Mouse (Mus musculus) liver, embryonic 16.5 days (tissue): Measurements from ENCODE around the gene Tmed1. TPM values are rescaled to one million over a fixed set of nuclear protein-coding genes. Genes with fewer than 3 reads are reported as not detected.
"Not testable (repeated sequence)": the region's sequence is repeated elsewhere in the genome, so short reads cannot be mapped to it uniquely, and the experiment has no call there.

Experiments used
- ATAC-seq: fragments of 200-750 bp; cut with Nextera tagmentation; 2 replicates; pipeline ENCODE4 v1.8.0; 2017; ENCODE audit warnings: low read depth, mild to moderate bottlenecking, moderate number of reproducible peaks, moderate library complexity
- H3K27ac ChIP-seq: fragments of 300-500 bp; sonication (generic); 2 replicates; pipeline ENCODE4 v1.5.1; 2014; ENCODE audit warnings: mild to moderate bottlenecking, low read length
- H3K27me3 ChIP-seq: fragments of 300-500 bp; sonication (generic); 2 replicates; pipeline ENCODE4 v1.6.1; 2014; ENCODE audit warnings: low read depth, low read length, mixed read lengths; ENCODE audit not compliant: control insufficient read depth, insufficient read depth
- H3K36me3 ChIP-seq: fragments of 300-500 bp; sonication (generic); 2 replicates; pipeline ENCODE4 v1.6.1; 2014; ENCODE audit warnings: mild to moderate bottlenecking; ENCODE audit not compliant: control insufficient read depth, insufficient read depth
- H3K4me1 ChIP-seq: fragments of 300-500 bp; sonication (generic); 2 replicates; pipeline ENCODE4 v1.6.1; 2014; ENCODE audit warnings: low read depth, low read length, mixed read lengths; ENCODE audit not compliant: control insufficient read depth
- H3K4me2 ChIP-seq: fragments of 300-500 bp; sonication (generic); 2 replicates; pipeline ENCODE4 v1.6.1; 2014; ENCODE audit warnings: low read depth, low read length, mixed read lengths
- H3K4me3 ChIP-seq: fragments of 300-500 bp; sonication (generic); 2 replicates; pipeline ENCODE4 v1.5.1; 2014; ENCODE audit warnings: low read depth, mild to moderate bottlenecking, low read length
- H3K9ac ChIP-seq: fragments of 300-500 bp; sonication (generic); 2 replicates; pipeline ENCODE4 v1.6.1; 2014; ENCODE audit warnings: low read depth, low read length
- H3K9me3 ChIP-seq: fragments of 300-500 bp; sonication (generic); replicated peaks from 2 replicates; pipeline ENCODE4 v1.6.1; 2016; ENCODE audit warnings: low read length; ENCODE audit not compliant: control insufficient read depth
- WGBS: fragments of 180-500 bp; shearing (Covaris S2); extraction: QIAGEN DNeasy Blood & Tissue Kit; methylation state at CpG from one replicate; pipeline ENCODE4 v1.1.7; 2014; ENCODE audit not compliant: insufficient replicate concordance; 5-methylcytosine and 5-hydroxymethylcytosine counted together
- polyA plus RNA-seq: library from polyadenylated mRNA; unstranded; fragments of >200 nt; fragmentation: Nextera tagmentation; extraction: Ambion mirVana; gene quantifications from 2 replicates; pipeline ENCODE4 v1.2.1, GENCODE M21; 2015

The Tmed1 gene
- polyA plus RNA-seq, 1 experiment from 2014 or later: 27.3 TPM

DNA sequence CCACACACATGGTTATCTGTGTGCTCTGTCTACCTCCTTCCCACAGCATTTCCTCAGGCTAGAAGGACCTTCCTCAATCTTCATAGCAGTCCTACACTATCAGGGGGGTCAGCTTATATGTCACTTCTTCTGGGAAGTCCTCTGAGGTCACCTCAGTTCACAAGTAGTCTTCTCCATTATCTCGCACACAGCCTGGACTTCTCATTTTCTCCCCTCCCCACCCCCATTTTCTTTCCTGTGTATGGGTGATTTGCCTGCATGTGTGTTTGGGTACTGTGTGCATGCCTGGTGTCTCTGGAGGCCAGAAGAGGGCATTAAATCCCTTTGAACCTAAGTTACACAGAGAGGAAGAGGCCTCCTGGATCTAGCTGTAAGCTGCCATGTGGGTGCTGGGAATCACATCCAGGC is 17.9 kb upstream of the Tmed1 start:
- H3K27ac ChIP-seq: no peak overlapping the region

DNA sequence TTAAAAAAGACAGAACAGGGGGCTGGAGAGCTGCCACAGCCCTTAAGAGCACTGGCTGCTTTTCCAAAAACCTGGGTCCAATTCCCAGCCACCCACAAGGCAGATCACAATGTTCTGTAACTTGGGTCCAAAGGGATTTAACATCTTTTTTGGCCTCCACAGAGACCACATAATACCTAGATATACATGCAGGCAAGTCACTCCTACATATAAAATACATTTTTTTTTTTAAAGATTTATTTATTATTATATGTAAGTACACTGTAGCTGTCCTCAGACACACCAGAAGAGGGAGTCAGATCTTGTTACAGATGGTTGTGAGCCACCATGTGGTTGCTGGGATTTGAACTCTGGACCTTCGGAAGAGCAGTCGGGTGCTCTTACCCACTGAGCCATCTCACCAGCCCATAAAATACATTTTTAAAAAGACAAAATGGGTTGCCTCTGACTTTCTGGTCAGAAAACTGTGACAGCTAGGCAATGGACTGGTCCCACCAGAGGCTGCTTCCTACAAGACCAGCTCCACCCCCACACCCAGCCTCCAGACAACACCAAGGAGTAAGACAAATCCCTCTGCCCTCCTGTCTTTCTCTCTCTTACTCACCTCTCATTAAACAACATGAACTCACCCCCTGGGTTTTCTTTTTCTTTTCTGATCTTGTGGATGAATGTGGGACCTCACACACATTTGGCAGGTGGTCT is 17.2 kb upstream of the Tmed1 start:
- no peak for ATAC-seq
- 84% methylated on average over 2 of the region's 2 CpGs for WGBS
- Histone ChIP-seq H3K36me3 (no peaks in the 10 kb centered on the region), H3K4me3 (0 out of 2 replicates have a peak overlapping the region, but pooled peaks have one; percentile 5), H3K9me3 (no peaks in the 10 kb centered on the region), H3K27ac (0 out of 2 replicates have a peak overlapping the region, but pooled peaks have one; percentile 16), H3K9ac (no peak overlapping the region), H3K4me2 (no peak overlapping the region; the same call in 1 of the 2 replicates), H3K27me3 (no peaks in the 10 kb centered on the region), H3K4me1 (no peaks in the 10 kb centered on the region)

More for the DNA sequence above, 17.9 kb upstream of the Tmed1 start:
- no peaks in the 10 kb centered on the region for H3K36me3 ChIP-seq
- H3K4me1 ChIP-seq: no peaks in the 10 kb centered on the region
- H3K9ac ChIP-seq: no peak overlapping the region
- no peaks in the 10 kb centered on the region for H3K9me3 ChIP-seq
- peak; percentile 58; the same call in 1 of the 2 replicates for ATAC-seq
- 19% methylated on average over 1 of the region's 1 CpGs for WGBS
- H3K4me3 ChIP-seq: no peak overlapping the region
- H3K27me3 ChIP-seq: no peaks in the 10 kb centered on the region
- no peak overlapping the region for H3K4me2 ChIP-seq

GRCm38 (mm10) chr9:21526634-21526944 is 16.5 kb upstream of the Tmed1 start:
- ATAC-seq: no peak
- H3K4me2 ChIP-seq: no peak overlapping the region
- peak overlapping the region; percentile 45 for H3K27ac ChIP-seq
- no peaks in the 10 kb centered on the region for H3K4me1 ChIP-seq
- no peaks in the 10 kb centered on the region for H3K36me3 ChIP-seq
- WGBS: 33% methylated on average over 3 of the region's 3 CpGs
- H3K9ac ChIP-seq: no peak overlapping the region
- peak overlapping the region; percentile 39 for H3K4me3 ChIP-seq
- H3K9me3 ChIP-seq: no peaks in the 10 kb centered on the region
- H3K27me3 ChIP-seq: no peaks in the 10 kb centered on the region

GRCm38 (mm10) chr9:21525937-21526633 is 16.0 kb upstream of the Tmed1 start, which contains the start of gene AB124611:
TSS of gene AB124611 (plus strand) at chr9:21526176.
- Histone ChIP-seq H3K4me1 (no peaks in the 10 kb centered on the region), H3K4me2 (0 out of 2 replicates have a peak within 1 kb of the TSS, but pooled peaks have one; percentile 21), H3K27me3 (no peaks in the 10 kb centered on the region), H3K27ac (peak within 1 kb of the TSS; percentile 45), H3K4me3 (peak within 1 kb of the TSS; percentile 39), H3K36me3 (no peaks in the 10 kb centered on the region), H3K9ac (peak within 1 kb of the TSS; percentile 40; the same call in 1 of the 2 replicates), H3K9me3 (no peaks in the 10 kb centered on the region)
- WGBS: 26% methylated on average over 14 of the region's 14 CpGs
- 0 out of 2 replicates have a peak, but pooled peaks have one; percentile 3 for ATAC-seq

DNA sequence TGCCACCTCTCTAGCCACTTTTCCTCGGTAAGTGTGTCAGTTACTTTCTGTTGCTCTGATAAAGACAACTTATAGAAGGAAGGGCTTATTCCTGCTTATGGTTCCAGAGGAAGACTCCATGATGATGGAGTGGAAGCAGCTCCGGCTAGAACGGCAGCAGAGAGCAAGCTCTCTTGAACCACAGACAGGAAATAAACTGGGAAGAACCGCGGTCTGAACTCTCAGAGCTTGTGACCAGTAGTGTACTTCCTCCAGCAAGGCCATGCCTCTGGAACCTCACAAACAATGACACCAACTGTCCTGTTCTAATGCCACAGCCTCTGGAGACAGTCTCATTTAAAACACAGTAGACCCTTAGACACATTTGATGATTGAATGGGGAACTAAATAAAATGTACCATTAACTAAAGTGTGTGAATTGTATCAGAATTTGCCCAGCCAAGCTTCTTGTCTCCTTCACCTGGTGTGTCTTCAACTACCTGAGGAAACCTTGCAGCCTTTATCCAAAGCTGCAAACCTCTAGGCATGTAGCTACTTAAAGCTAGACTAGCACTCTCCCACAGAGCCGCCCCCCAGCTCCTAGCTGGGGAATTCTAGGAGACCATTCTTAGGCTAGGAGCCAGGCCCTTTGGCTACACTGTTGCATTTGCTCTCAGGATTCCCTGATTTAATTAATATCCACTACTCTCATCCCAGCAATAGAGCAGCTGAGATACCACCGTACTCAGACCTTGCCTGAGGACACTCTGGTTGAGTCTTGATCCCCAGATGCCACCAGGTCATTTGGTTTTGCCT is 15.3 kb upstream of the Tmed1 start:
- H3K9ac ChIP-seq: no peak overlapping the region
- H3K27me3 ChIP-seq: no peaks in the 10 kb centered on the region
- WGBS: 32% methylated on average over 7 of the region's 7 CpGs
- H3K4me1 ChIP-seq: no peaks in the 10 kb centered on the region
- peak overlapping the region; percentile 39 for H3K27ac ChIP-seq
- no peak for ATAC-seq
- H3K9me3 ChIP-seq: no peaks in the 10 kb centered on the region
- 0 out of 2 replicates have a peak overlapping the region, but pooled peaks have one; percentile 21 for H3K4me2 ChIP-seq
- H3K4me3 ChIP-seq: no peak overlapping the region
- H3K36me3 ChIP-seq: no peaks in the 10 kb centered on the region

DNA sequence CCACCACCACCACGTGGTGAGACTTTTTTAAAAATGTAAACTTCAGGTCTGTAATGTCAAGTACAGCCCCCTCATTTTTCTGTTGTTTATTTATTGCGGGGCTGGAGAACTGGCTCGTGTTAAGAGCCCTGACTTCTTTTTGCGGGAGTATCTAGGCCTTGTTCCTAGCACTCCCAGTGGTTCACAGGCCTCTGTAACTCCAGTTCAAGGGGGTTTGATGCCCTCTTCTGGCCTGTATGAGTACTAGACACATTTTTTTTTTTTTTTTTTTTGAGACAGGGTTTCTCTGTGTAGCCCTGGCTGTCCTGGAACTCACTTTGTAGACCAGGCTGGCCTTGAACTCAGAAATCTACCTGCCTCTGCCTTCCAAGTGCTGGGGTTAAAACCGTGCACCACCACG is 8.6 kb upstream of the Tmed1 start:
- not testable (repeated sequence) for ATAC-seq, H3K27me3 ChIP-seq, H3K4me3 ChIP-seq, H3K36me3 ChIP-seq, H3K4me2 ChIP-seq, H3K4me1 ChIP-seq, H3K9ac ChIP-seq, H3K27ac ChIP-seq, H3K9me3 ChIP-seq
- 69% methylated on average over 6 of the region's 6 CpGs for WGBS

DNA sequence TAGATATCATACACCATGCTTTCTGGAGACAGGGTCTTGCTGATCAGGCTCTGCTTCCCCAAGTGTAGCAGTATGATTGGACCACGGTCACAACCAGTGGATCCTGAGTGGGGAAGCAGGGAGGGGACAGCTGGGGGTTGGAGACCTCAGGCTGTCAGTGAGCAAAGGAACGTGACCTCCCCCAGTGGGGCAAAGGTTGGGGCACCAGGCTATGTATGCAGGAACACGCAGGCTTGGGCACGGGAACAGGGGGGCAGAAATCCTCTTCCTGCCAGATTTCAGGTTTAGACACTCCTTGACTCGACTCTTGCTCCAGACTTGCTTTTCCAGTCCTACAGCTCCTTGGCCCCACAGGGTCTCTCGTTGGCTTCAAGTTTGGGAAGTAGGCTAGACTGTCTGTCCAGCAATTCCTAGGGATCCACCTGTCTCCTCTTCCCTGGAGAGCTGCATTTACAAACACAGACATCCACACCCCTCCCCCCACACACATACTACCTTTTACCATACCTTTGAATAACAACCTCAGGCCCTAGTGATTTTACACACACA is 8.0 kb upstream of the Tmed1 start:
- Histone ChIP-seq H3K4me1 (no peaks in the 10 kb centered on the region), H3K4me2 (no peak overlapping the region), H3K27me3 (no peaks in the 10 kb centered on the region), H3K36me3 (no peaks in the 10 kb centered on the region), H3K9me3 (no peaks in the 10 kb centered on the region), H3K4me3 (no peak overlapping the region), H3K9ac (no peak overlapping the region), H3K27ac (no peak overlapping the region)
- no peak for ATAC-seq
- WGBS: 67% methylated on average over 6 of the region's 6 CpGs

- H3K27me3 ChIP-seq: no peaks in the 10 kb centered on the region
- no peak for ATAC-seq
Observed at GRCm38 (mm10) chr9:21513466-21513865, 3.4 kb upstream of the Tmed1 start.

More at GRCm38 (mm10) chr9:21513466-21513865, 3.4 kb upstream of the Tmed1 start:
- Histone ChIP-seq H3K36me3 (no peaks in the 10 kb centered on the region), H3K4me3 (no peak overlapping the region), H3K4me2 (no peak overlapping the region), H3K27ac (no peak overlapping the region), H3K9ac (no peak overlapping the region), H3K9me3 (no peaks in the 10 kb centered on the region), H3K4me1 (peaks cover 17% of the 10 kb centered on the region)
- 95% methylated on average over 4 of the region's 4 CpGs for WGBS
